Mouse (Mus musculus) hindlimb bud, embryonic 11.5 days (tissue): ENCODE measurements around the gene Rprm.
A peak's percentile ranks its signal among the peaks of the same experiment; 100 is the strongest.

ENCODE experiments used
- DNase-seq: peaks from one replicate; pipeline ENCODE4 v3.0.0-alpha.2; 2012; ENCODE audit warnings: low read depth, low spot score; ENCODE audit errors: extremely low spot score

Gene Rprm

DNA sequence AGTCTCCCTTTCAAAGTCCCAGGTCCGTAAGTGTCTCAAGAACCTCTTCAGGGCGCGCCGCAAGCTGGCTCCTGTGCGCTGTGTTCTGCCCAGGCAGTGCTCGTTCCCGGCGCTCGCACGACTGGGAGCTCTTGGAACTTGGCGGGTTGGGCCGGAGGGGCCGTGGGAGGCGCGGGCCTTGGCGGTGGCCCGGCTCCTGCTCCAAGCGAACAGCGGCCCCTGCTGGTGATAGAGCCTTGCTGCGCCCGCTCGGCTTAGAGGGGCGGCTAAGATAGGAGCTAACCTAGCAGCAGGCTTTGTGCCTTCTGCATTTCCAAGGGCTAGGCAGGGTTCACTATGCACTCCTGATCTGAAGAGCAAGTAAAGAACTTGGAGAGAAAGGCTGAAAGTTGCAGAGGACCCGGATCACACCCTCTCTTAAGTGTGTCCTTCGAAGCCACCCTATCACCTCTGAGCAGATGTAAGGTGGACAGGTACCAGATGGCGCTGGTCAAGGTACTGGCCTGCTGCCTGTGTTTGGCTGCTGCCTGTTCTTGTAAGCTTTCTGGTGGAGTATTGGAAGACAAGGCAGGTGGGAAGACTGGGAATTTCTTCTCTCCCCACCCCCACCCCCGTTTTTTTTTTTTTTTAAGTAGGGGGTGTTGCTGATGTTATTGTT, at the start of gene Rprm:
Rprm (minus strand) TSS at position 123 of the 658 bp plus-strand sequence.
- peak; percentile 20 for DNase-seq

DNA sequence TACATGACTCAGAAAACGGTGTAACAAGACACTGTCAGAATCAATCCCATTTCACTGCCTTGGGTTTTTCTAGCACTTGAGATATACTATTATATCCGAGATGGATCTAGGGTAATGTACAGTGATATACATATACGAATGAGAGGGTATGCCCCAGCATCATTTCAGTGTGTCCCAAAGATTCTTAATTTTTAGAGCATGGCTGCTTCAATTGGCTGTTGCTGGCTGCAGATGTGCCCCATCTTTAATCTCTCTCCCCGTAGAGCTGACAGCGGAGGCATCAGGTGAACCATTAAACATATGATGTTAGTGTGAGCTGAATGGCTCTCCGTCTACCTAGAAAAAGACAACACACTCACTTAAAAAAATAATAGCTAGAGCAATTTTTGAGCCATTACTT, 34.0 kb upstream of the Rprm start:
- no peak for DNase-seq

DNA sequence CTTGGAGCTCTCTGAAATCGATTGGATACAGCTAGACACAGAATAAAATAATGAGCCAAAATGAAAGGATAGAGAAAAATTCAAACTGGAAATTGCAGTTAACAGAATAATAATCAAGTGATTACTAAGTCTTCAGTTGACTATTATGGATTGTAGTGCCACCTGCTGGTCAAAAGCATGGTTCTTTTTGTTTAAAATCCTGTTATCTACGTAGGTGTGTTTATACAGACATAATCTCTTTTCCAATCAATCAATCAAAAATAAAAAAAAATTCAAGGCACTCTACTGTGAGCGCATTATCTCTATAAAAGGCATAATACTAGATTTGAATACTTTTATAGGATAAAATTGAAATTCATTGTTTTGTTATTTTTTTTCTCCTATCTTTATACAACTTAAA, 33.5 kb upstream of the Rprm start:
- peak; percentile 20 for DNase-seq

DNA sequence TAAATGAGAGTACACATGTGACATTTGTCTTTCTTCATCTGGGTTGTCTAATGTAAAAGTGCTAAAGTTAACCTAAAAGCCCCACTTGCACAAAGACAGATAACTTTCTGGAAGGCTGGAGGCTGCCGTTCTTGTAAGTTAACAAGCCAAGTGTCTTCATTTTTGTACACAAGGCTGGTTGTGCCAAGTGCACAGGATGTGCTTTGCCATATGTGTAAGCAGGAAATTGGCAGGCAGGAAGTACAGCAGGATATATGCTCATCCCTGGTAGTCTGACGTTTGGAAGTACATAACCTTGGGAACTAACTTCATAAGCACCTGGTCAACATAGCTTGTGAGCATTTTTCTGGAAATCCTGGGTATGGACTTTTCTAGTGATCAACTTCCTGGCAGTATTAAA, 25.9 kb upstream of the Rprm start:
- DNase-seq: no peak

DNA sequence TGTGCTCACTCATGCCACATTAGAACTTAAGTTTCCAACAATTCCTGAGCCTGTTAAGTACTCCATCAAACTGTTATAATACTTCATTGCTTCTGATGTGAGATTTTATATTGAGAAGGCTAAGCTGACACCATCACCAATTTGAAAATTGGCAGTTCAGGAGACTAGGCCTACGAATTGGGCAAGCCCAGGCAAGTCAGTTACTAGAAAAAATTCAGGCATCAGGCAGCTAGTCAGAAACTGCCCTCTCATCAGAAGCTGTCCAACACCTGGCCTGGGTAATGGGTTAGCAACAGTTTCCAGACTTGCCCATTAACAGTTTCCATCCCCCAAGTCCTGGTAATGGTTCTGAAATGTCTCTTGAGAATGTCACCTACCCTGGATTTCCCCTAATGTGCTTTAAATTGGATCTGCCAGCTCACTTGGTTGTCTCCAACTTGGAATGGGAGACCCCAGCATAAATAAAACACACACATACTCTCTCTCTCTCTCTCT, 20.9 kb upstream of the Rprm start:
- no peak for DNase-seq

DNA sequence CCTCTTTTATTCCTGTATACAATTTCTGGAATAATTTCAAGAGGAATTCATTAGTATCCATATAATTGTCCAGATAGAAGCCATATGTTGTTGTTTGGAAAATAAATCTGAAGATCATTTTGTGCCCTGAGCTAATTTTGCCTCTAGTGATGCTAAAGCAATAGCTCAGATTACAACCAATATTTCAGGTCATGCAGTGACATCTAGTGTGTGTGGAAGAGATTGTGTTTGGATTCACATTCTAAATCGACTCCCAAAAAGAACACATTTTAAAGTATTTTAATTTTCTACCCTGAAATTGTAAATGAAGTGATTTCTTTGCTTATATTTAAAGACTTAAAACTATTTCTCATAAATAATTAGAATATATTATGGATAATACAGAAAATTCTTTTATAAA, 14.6 kb upstream of the Rprm start:
- no peak for DNase-seq

DNA sequence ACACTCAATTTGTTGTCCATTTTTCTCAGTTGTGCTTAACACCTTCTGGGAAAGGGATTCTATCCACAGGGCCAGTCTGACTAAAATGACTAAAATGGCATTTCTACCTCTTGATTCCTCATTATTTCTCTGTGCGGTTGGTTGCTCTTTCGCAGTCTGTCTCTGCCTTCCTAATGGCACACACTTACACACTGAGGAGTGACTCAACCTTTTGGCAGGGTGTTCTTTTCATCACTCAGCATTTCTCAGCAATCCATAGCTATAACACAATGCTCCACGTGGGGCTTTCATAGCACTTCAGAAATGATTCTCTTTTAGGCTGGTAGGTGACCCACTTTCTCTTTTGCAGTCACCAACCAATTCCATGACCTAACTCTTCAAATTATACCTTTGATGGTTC, 7.3 kb upstream of the Rprm start:
- DNase-seq: no peak

DNA sequence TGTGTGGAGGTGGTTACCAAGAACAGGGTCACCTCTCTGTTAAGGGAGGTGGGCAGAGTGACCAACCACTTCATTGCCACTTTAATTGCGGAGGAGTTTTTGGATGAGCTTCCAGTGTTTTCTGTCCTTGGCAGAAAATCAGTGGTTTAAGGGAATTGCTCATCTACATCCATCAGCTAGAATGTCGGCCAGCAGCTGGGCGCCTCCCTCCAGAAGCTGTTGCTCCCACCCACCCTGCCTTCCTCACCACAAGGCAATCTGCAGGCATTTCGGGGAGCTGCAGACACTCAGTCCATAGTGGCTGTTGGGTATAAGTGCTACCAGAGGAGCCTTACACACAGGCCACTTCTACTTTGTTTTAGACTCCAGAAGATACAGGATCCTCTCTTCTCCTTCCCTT, 902 bp upstream of the Rprm start:
- DNase-seq: no peak

DNA sequence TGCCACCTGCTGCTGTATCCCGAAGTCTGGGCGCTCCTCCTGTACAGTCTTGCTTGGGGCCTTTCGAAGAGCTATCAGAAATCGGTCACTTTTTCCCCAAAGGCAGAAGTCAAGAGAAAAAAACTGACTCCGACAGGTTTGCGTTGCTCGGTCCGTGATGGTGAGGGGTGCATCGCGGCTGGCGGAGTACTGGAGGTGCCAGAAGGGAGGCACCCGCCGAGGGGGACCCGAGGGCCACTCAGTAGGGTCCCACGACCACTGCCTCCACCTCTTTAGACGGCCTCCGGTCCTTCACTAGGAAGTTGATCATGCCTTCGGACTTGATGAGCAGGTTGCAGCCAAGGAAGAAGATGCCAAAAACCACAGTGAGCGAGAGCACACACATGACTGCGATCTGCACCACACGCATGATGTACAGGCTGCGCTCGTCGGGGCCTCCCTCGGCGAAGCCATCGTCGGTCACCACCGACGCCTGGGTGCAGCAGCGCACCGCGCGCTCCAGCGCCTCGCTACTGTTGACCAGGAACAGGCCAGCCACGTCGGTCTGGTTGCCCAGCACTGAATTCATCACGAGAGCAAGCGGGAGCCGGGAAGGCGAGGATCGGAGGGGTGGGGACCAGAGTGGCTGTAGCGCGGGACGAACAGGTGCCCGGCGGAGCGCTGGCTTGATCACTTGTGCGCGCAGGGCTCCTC, 469 bp downstream of the Rprm start:
- no peak for DNase-seq

DNA sequence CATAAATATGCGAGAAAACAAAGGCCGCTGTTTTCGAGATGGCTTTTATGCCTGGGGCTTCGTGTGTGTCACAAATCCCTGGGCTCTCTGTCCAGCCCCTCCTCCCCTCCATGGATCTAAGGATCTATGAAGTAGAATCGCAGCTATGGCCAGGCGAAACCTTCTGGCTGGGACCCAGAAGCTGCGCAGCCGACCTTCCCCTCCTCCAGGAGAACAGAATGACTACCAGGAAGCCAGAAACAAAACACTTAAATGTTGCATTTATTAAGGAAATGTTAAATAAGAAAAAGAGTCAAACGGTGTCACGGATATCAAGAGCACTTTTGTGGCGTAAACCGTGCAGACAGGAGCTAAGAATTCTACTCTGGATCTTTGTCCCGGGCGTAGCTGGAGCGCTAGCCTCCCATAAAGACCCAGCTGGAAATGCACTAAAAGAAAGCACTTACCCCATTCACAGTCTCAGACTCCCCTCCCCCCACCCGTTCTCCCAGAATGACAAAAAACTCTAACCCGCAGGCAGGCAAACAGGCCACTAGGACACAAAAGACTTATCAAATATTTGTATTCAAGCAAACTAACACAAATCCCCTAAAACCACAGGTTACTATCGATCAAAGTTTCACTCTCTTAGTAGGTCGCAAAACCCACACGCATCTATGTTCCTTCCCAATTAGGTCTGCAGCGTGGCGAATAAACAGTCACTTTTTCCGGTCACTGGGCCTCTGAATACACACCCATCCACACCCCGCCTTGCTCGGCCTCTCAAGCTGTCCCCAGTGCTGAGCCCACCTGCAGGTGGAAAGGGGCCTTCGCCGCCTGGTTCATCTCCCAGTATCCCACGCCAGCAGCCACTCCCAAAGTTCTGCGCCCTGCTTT, 1.3 kb downstream of the Rprm start:
- DNase-seq: peak; percentile 12

DNA sequence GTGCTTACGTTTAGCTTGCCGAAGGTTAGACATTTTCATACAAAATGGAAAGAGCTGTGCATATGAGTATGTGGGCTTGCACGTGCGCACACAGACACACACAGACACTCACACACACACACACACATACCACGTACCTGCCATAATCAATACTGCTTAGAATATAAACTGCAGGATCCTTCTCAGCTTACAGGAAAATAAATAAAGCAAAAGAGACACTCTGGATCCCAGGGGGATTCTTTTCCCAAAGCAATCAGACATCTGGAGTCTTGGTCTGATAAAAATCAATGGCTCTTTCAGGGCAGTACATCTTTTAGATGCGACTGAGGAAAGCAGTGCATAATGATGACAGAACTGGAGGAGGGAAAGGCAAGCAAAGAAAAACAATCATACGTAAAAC, 6.4 kb downstream of the Rprm start:
- DNase-seq: no peak

DNA sequence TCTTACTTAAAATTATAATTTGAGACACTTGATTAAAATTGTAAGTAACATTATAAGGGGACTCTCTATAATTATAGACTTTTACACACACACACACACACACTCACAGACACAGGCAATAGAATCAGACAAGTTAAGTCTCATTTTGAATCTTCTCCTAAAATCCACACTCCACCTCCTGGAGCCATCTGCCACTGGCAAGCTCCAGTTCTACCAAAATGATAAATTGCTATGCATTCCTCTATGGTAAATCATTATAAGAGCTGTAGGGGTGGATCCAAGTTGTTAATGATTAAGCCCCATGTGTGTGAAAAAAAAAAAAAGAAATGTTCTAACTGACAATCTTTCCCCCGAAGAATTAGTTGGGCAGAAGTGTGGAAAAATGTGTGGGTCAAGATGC, 13.8 kb downstream of the Rprm start:
- no peak for DNase-seq

DNA sequence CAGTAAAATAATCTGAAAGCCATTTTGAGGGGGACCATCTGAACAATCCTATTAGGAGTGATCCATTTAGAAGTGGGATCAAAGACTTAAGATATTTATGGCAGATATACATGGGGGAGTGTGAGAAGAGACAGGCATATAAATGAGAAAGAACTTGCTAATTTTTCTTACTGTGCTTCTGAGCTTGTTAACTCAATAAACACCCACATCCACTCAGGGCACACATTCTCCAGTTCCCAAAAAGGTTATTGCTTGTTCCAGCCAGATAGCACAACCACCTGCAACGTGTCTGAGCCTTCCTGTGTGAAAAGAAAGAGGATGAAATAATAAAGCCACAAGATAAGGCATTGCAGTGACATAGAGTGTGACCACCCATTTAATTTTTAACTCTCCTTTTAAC, 22.9 kb downstream of the Rprm start:
- DNase-seq: no peak

DNA sequence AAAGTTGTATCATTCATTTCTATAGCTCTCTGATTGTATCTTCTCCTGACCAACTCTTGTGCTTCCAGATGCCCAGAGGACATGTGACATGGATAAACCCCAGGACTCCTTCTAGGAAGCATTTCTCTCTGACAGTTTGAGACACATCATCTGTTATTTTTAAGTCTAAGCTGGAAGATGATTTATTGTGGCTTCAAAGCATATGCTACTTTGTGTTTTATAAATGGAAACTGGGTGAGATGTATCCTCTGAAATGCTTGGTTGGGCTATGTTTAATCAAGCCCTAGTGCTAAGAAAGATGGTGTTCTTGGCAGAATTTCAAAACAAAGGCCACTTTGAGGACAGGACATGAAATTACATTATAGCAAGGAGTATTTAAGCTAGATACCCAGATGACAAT, 24.3 kb downstream of the Rprm start:
- no peak for DNase-seq
